Mouse (Mus musculus): ENCODE data around the gene Arhgap21.

DNA sequence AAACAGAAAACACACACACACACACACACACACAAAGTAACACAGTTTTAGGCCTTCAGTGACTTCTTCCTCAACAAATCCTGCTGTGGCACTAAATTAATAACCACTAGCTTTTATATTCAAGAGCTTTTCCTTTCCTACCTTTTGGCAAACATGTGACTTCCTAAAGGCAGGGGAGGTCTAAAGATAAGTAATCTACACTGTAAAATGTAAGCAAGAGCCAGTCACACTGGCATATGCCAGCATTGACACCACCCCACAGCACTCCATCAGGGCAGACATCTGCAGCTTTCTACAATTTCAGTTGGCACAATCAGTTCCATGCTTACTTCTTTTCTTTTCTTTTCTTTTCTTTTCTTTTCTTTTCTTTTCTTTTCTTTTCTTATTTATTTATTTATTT lies 40.2 kb downstream of the Arhgap21 start:
- no peak for TF ChIP-seq CTCF (IDR thresholded peaks at IDR 0.05; ENCODE audit: insufficient read depth, low read length)
- TF ChIP-seq POLR2A (IDR thresholded peaks at IDR 0.05; ENCODE audit: borderline replicate concordance, extremely low read depth, low read depth, low read length), result no peak

All from lung, adult 2 months (tissue).